Mouse (Mus musculus) midbrain, embryonic 10.5 days (tissue): ENCODE results near the gene Mia2. TPM values are rescaled to one million over a fixed set of nuclear protein-coding genes. Genes with fewer than 3 reads are reported as not detected.
"Not testable (repeated sequence)": the region's sequence is repeated elsewhere in the genome, so short reads cannot be mapped to it uniquely, and the experiment has no call there.

Experiments used
- DNase-seq: peaks from one replicate; pipeline ENCODE4 v3.0.0-alpha.2; 2017; ENCODE audit warnings: low spot score
- H3K27ac ChIP-seq: fragments of 300-500 bp; sonication (generic); replicated peaks from 2 replicates; pipeline ENCODE4 v1.5.1; 2016; ENCODE audit warnings: mild to moderate bottlenecking
- H3K27me3 ChIP-seq: fragments of 300-500 bp; sonication (generic); 2 replicates; pipeline ENCODE4 v1.6.1; 2016; ENCODE audit warnings: low read depth, mild to moderate bottlenecking; ENCODE audit not compliant: poor library complexity, severe bottlenecking
- H3K36me3 ChIP-seq: fragments of 300-500 bp; sonication (generic); 2 replicates; pipeline ENCODE4 v1.6.1; 2016; ENCODE audit warnings: mild to moderate bottlenecking, moderate library complexity
- H3K4me1 ChIP-seq: fragments of 300-500 bp; sonication (generic); 2 replicates; pipeline ENCODE4 v1.6.1; 2016
- H3K4me3 ChIP-seq: fragments of 300-500 bp; sonication (generic); 2 replicates; pipeline ENCODE4 v1.5.1; 2016; ENCODE audit warnings: mild to moderate bottlenecking, moderate library complexity
- H3K9me3 ChIP-seq: fragments of 300-500 bp; sonication (generic); replicated peaks from 2 replicates; pipeline ENCODE4 v1.6.1; 2016; ENCODE audit warnings: mild to moderate bottlenecking
- WGBS: fragments of 180-500 bp; shearing (Covaris S2); methylation state at CpG from one replicate; pipeline ENCODE4 v1.1.7; 2016; 5-methylcytosine and 5-hydroxymethylcytosine counted together
- polyA plus RNA-seq: library from polyadenylated mRNA; unstranded; fragments of >200 nt; fragmentation: Nextera tagmentation; extraction: Ambion mirVana; gene quantifications from 2 replicates; pipeline ENCODE4 v1.2.1, GENCODE M21; 2016

Mia2 gene
- 39.2 and 40.4 TPM in 2 replicates for polyA plus RNA-seq

GRCm38 (mm10) chr12:59095104-59096025, at the start of gene Mia2:
Mia2 (plus strand) TSS chr12:59095799.
- no peaks in the 10 kb centered on the region for H3K27me3 ChIP-seq
- no peaks in the 10 kb centered on the region for H3K36me3 ChIP-seq
- no peaks in the 10 kb centered on the region for H3K9me3 ChIP-seq
- no peak within 1 kb of the TSS for H3K27ac ChIP-seq
- WGBS, result 88% methylated on average over 19 of the region's 19 CpGs
- no peak for DNase-seq
- no peak within 1 kb of the TSS for H3K4me3 ChIP-seq
- H3K4me1 ChIP-seq, result no peaks in the 10 kb centered on the region

GRCm38 (mm10) chr12:59052470-59052869, 43.1 kb upstream of the Mia2 start:
- Histone ChIP-seq H3K4me1 (no peaks in the 10 kb centered on the region), H3K36me3 (peaks cover 84% of the 10 kb centered on the region), H3K27ac (no peak overlapping the region), H3K9me3 (no peaks in the 10 kb centered on the region), H3K27me3 (no peaks in the 10 kb centered on the region), H3K4me3 (no peak overlapping the region)
- no peak for DNase-seq
- 97% methylated on average over 3 of the region's 3 CpGs for WGBS

- peaks cover 83% of the 10 kb centered on the region for H3K36me3 ChIP-seq
- H3K27ac ChIP-seq, result no peak overlapping the region
- no peak overlapping the region for H3K4me3 ChIP-seq
- H3K4me1 ChIP-seq, result no peaks in the 10 kb centered on the region
- no peak for DNase-seq
- no peaks in the 10 kb centered on the region for H3K27me3 ChIP-seq
- no peaks in the 10 kb centered on the region for H3K9me3 ChIP-seq
- 92% methylated on average over 5 of the region's 5 CpGs for WGBS
Observed at GRCm38 (mm10) chr12:59053166-59053565, 42.4 kb upstream of the Mia2 start.

GRCm38 (mm10) chr12:59053976-59054375, 41.6 kb upstream of the Mia2 start:
- H3K27ac ChIP-seq, result no peak overlapping the region
- no peaks in the 10 kb centered on the region for H3K27me3 ChIP-seq
- no peak overlapping the region for H3K4me3 ChIP-seq
- H3K36me3 ChIP-seq, result peaks cover 83% of the 10 kb centered on the region
- no peak for DNase-seq
- no peaks in the 10 kb centered on the region for H3K9me3 ChIP-seq
- H3K4me1 ChIP-seq, result peaks cover under 1% of the 10 kb centered on the region; the same call in 1 of the 2 replicates

GRCm38 (mm10) chr12:59055196-59055850, 40.3 kb upstream of the Mia2 start:
- Histone ChIP-seq H3K9me3 (no peaks in the 10 kb centered on the region), H3K27ac (no peak overlapping the region), H3K36me3 (peaks cover 77% of the 10 kb centered on the region), H3K4me3 (no peak overlapping the region), H3K4me1 (peaks cover 14% of the 10 kb centered on the region), H3K27me3 (no peaks in the 10 kb centered on the region)
- 85% methylated on average over 4 of the region's 4 CpGs for WGBS
- no peak for DNase-seq

- DNase-seq, result no peak
- WGBS, result 98% methylated on average over 11 of the region's 11 CpGs
- H3K4me1 ChIP-seq, result peaks cover 17% of the 10 kb centered on the region
- no peak overlapping the region for H3K4me3 ChIP-seq
- no peaks in the 10 kb centered on the region for H3K27me3 ChIP-seq
- H3K27ac ChIP-seq, result no peak overlapping the region
- H3K36me3 ChIP-seq, result peaks cover 68% of the 10 kb centered on the region
- no peaks in the 10 kb centered on the region for H3K9me3 ChIP-seq
Observed at GRCm38 (mm10) chr12:59056222-59056621, 39.4 kb upstream of the Mia2 start.

DNA sequence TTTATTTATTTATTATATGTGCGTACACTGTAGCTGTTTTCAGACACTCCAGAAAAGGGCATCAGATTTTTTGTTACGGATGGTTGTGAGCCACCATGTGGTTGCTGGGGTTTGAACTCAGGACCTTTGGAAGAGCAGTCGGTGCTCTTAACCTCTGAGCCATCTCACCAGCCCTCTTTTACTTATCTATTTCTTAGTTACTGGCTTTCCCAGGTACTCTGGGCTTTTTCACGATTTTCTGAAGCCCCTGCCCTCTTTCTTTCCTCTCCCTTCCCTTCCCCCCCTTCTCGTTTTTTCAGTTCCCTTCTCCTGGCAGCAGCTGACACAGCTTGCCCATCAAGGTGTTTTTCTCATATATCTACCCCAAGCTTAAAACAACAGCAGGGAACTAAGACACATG, 37.4 kb upstream of the Mia2 start:
- 91% methylated on average over 5 of the region's 5 CpGs for WGBS
- not testable (repeated sequence) for H3K27me3 ChIP-seq, H3K27ac ChIP-seq, H3K4me3 ChIP-seq, H3K9me3 ChIP-seq, DNase-seq
- Histone ChIP-seq H3K4me1 (peaks cover 17% of the 10 kb centered on the region), H3K36me3 (peaks cover 58% of the 10 kb centered on the region)

DNA sequence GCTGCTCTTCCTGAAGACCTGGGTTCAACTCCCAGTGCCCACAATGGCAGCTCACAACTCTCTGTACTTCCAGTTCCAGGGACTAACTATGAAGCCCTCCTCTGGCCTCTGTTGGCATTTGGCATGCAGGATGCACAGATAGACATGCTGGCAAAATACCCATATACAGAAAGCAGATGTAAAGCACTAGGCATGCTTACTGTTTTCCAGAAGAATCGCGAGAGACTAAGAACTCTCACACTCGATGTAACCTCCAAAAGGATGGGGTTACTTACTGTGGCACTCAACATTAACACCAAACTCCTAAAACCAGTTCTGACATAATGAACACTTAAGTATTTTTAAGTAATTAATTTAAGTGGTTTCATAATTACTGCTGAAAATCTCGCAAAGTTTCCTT, 35.3 kb upstream of the Mia2 start:
- H3K4me3 ChIP-seq, result peak overlapping the region; percentile 92
- DNase-seq, result no peak
- H3K4me1 ChIP-seq, result peaks cover 17% of the 10 kb centered on the region
- H3K9me3 ChIP-seq, result no peaks in the 10 kb centered on the region
- H3K27ac ChIP-seq, result peak overlapping the region; percentile 98
- H3K27me3 ChIP-seq, result no peaks in the 10 kb centered on the region
- H3K36me3 ChIP-seq, result peaks cover 43% of the 10 kb centered on the region
- 76% methylated on average over 4 of the region's 4 CpGs for WGBS

DNA sequence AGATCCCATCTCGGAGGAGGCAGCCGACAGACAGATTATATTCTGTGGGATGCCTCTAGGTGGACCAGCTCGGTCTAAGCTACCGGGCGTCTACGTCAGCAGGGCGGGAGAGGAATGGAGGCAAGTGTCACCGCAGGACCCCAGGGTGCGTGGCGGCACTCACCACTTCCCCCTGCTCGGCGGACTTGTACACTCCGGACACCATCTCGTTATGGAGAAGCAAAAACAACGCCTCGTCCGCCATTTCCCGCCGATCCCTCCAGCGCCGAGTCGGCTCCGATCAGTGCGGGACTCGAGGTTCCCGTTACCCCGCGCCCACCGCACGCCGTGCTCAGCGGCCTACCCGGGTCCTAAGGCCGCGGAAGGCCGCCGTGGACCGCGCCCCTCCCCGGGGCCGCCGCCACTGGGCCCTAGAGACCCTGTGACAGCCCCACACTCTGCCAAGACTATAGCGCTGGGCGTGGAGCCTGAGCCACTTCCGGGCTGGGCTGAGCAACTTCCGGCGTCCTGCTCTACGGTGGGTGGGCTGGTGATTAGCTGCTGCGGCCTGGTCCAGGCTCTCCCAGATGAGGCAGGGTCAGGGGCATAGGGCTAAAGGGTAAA, 34.5 kb upstream of the Mia2 start, which contains the start of gene Trappc6b:
Gene Trappc6b (minus strand): TSS at position 480 of the 603 bp plus-strand sequence.
- H3K36me3 ChIP-seq, result peaks cover 35% of the 10 kb centered on the region
- no peaks in the 10 kb centered on the region for H3K27me3 ChIP-seq
- peaks cover 22% of the 10 kb centered on the region for H3K4me1 ChIP-seq
- H3K9me3 ChIP-seq, result no peaks in the 10 kb centered on the region
- H3K27ac ChIP-seq, result peak within 1 kb of the TSS; percentile 98
- DNase-seq, result peak; percentile 90
- under 1% methylated on average over 49 of the region's 49 CpGs for whole genome bisulfite sequencing
- peak within 1 kb of the TSS; percentile 92 for H3K4me3 ChIP-seq

DNA sequence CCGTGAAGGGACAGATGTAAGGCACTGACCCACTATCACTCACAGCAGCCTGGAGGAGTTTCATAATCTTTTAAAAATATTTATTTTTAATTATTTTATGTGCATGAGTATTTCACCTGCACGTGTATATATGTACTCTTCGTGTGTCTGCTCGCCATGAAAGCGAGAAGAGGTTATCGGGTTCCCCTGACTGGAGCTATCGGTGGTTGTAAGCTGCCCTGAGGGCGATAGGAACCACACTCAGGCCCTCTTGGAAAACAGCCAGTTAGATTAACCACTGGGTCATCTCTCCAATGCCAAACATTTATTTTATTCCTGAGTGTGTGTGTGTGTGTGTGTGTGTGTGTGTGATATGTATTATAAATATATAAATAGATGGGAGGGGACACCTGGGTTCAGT, 30.8 kb upstream of the Mia2 start:
- Histone ChIP-seq H3K4me3 (no peak overlapping the region), H3K27ac (no peak overlapping the region), H3K4me1 (peaks cover 23% of the 10 kb centered on the region), H3K27me3 (no peaks in the 10 kb centered on the region), H3K36me3 (peaks cover 20% of the 10 kb centered on the region), H3K9me3 (no peaks in the 10 kb centered on the region)
- DNase-seq, result no peak
- 84% methylated on average over 8 of the region's 8 CpGs for WGBS

- peak overlapping the region; percentile 98 for H3K27ac ChIP-seq
- peaks cover 14% of the 10 kb centered on the region for H3K4me1 ChIP-seq
- H3K4me3 ChIP-seq, result peak overlapping the region; percentile 99
- H3K36me3 ChIP-seq, result peaks cover 30% of the 10 kb centered on the region
- H3K9me3 ChIP-seq, result no peaks in the 10 kb centered on the region
- WGBS, result 75% methylated on average over 3 of the region's 3 CpGs
- H3K27me3 ChIP-seq, result no peaks in the 10 kb centered on the region
- no peak for DNase-seq
Observed at GRCm38 (mm10) chr12:59065776-59066175, 29.8 kb upstream of the Mia2 start.

DNA sequence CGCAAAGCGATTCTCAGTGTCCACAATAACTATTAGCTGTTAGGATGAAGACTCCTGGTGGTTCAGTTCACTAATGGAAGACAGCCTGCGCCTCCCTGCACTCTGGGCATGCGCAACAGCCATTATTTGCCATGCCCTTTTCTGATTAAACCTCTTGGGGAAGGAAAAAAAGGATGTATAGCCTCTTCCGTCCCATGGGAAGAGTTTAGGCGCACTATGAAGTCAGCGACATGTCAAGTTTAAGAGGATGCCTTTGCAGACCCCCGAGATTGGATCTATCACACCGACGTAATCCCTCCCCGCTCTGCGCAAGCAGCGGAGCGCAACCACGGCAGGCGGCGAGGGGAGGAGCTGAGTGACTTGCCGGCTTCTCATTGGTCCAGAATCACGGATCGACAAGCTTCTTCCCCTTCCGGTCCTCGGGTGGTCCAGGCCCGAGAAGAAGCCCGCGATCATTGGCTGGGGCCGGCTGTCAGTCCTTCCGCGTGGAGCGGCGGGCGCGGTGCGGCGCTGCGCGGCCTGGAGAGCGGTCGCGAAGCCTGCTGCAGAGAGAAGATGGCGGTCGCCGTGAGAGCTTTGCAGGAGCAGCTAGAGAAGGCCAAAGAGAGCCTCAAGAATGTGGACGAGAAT, 29.0 kb upstream of the Mia2 start, which contains the start of gene Pnn:
Gene Pnn (plus strand): TSS at position 437 of the 630 bp plus-strand sequence.
- Histone ChIP-seq H3K4me3 (peak within 1 kb of the TSS; percentile 99), H3K36me3 (peaks cover 37% of the 10 kb centered on the region), H3K9me3 (no peaks in the 10 kb centered on the region), H3K4me1 (peaks cover 14% of the 10 kb centered on the region), H3K27me3 (no peaks in the 10 kb centered on the region), H3K27ac (peak within 1 kb of the TSS; percentile 98)
- peak; percentile 98 for DNase-seq
- under 1% methylated on average over 43 of the region's 43 CpGs for WGBS
